Mouse (Mus musculus) retina, postnatal 1 day (tissue): ENCODE data around the gene Spindoc.

Experiments used
- DNase-seq: peaks from one replicate; pipeline ENCODE4 v3.0.0-alpha.2; 2012

The Spindoc gene

GRCm38 (mm10) chr19:7382903-7383865 is at the start of gene Spindoc:
Spindoc (minus strand) TSS chr19:7382994.
- DNase-seq, result peak; percentile 96

- DNase-seq, result no peak
Observed at GRCm38 (mm10) chr19:7425398-7425775, 42.6 kb upstream of the Spindoc start.

GRCm38 (mm10) chr19:7424590-7425397 is 42.0 kb upstream of the Spindoc start:
- peak; percentile 16 for DNase-seq

GRCm38 (mm10) chr19:7424131-7424530 is 41.3 kb upstream of the Spindoc start:
- DNase-seq, result peak; percentile 17

- DNase-seq, result no peak
Observed at GRCm38 (mm10) chr19:7423656-7424030, 40.8 kb upstream of the Spindoc start.

GRCm38 (mm10) chr19:7423028-7423655 is 40.3 kb upstream of the Spindoc start:
- peak; percentile 91 for DNase-seq

- no peak for DNase-seq
Observed at GRCm38 (mm10) chr19:7422656-7423027, 39.8 kb upstream of the Spindoc start.

GRCm38 (mm10) chr19:7421602-7422591 is 39.1 kb upstream of the Spindoc start:
- peak; percentile 90 for DNase-seq

- peak; percentile 21 for DNase-seq
Observed at GRCm38 (mm10) chr19:7420841-7421601, 38.2 kb upstream of the Spindoc start.

GRCm38 (mm10) chr19:7420108-7420507 is 37.3 kb upstream of the Spindoc start:
- peak; percentile 7 for DNase-seq

GRCm38 (mm10) chr19:7419134-7419533 is 36.3 kb upstream of the Spindoc start:
- peak; percentile 3 for DNase-seq

GRCm38 (mm10) chr19:7417911-7418849 is 35.4 kb upstream of the Spindoc start:
- DNase-seq, result peak; percentile 87

GRCm38 (mm10) chr19:7416834-7417735 is 34.3 kb upstream of the Spindoc start, which contains the start of gene 2700081O15Rik:
2700081O15Rik (plus strand) TSS chr19:7417625.
- DNase-seq, result peak; percentile 91

- DNase-seq, result peak; percentile 5
Observed at GRCm38 (mm10) chr19:7415916-7416833, 33.4 kb upstream of the Spindoc start.

GRCm38 (mm10) chr19:7412361-7412760 is 29.6 kb upstream of the Spindoc start:
- DNase-seq, result no peak

GRCm38 (mm10) chr19:7404623-7405229 is 21.9 kb upstream of the Spindoc start:
- DNase-seq, result peak; percentile 8

GRCm38 (mm10) chr19:7400635-7401034 is 17.8 kb upstream of the Spindoc start:
- DNase-seq, result peak; percentile 3
